Mouse (Mus musculus) neural tube, embryonic 11.5 days (tissue): ENCODE measurements around the gene Atf7ip. TPM values are rescaled to one million over a fixed set of nuclear protein-coding genes. Genes with fewer than 3 reads are reported as not detected.

Source experiments
- ATAC-seq: fragments of 200-750 bp; cut with Nextera tagmentation; 2 replicates; pipeline ENCODE4 v1.8.0; 2017; ENCODE audit warnings: moderate number of reproducible peaks, mild to moderate bottlenecking, moderate TSS enrichment, moderate library complexity; ENCODE audit not compliant: insufficient read depth, low FRiP score, low TSS enrichment
- DNase-seq: peaks from one replicate; pipeline ENCODE4 v3.0.0-alpha.2; 2015; ENCODE audit warnings: low spot score
- H3K27ac ChIP-seq: fragments of 300-500 bp; sonication (generic); 2 replicates; pipeline ENCODE4 v1.5.1; 2014; ENCODE audit warnings: low read depth, mild to moderate bottlenecking, low read length
- H3K27me3 ChIP-seq: fragments of 300-500 bp; sonication (generic); 2 replicates; pipeline ENCODE4 v1.6.1; 2014; ENCODE audit warnings: mild to moderate bottlenecking, low read length, mixed read lengths; ENCODE audit not compliant: control insufficient read depth, insufficient read depth
- H3K36me3 ChIP-seq: fragments of 300-500 bp; sonication (generic); 2 replicates; pipeline ENCODE4 v1.6.1; 2014; ENCODE audit warnings: mild to moderate bottlenecking, low read length, moderate library complexity, mixed read lengths; ENCODE audit not compliant: control insufficient read depth, insufficient read depth
- H3K4me1 ChIP-seq: fragments of 300-500 bp; sonication (generic); 2 replicates; pipeline ENCODE4 v1.6.1; 2014; ENCODE audit warnings: low read length, mixed read lengths; ENCODE audit not compliant: control insufficient read depth, insufficient read depth
- H3K4me2 ChIP-seq: fragments of 300-500 bp; sonication (generic); 2 replicates; pipeline ENCODE4 v1.6.1; 2014; ENCODE audit warnings: low read depth, mild to moderate bottlenecking, moderate library complexity
- H3K4me3 ChIP-seq: fragments of 300-500 bp; sonication (generic); 2 replicates; pipeline ENCODE4 v1.5.1; 2014; ENCODE audit warnings: low read depth, low read length
- H3K9ac ChIP-seq: fragments of 300-500 bp; sonication (generic); 2 replicates; pipeline ENCODE4 v1.6.1; 2014; ENCODE audit warnings: mild to moderate bottlenecking, low read length
- H3K9me3 ChIP-seq: fragments of 300-500 bp; sonication (generic); 2 replicates; pipeline ENCODE4 v1.6.1; 2016; ENCODE audit warnings: low read length; ENCODE audit not compliant: control insufficient read depth
- WGBS: fragments of 180-500 bp; shearing (Covaris S2); extraction: QIAGEN DNeasy Blood & Tissue Kit; methylation state at CpG from one replicate; pipeline ENCODE4 v1.1.7; 2014; 5-methylcytosine and 5-hydroxymethylcytosine counted together
- polyA plus RNA-seq: library from polyadenylated mRNA; unstranded; fragments of >200 nt; fragmentation: Nextera tagmentation; extraction: Ambion mirVana; gene quantifications from 2 replicates; pipeline ENCODE4 v1.2.1, GENCODE M21; 2014

The Atf7ip gene
- polyA plus RNA-seq, 1 experiment from 2014 or later, result 56.4 TPM

GRCm38 (mm10) chr6:136477878-136478277 is 28.1 kb upstream of the Atf7ip start:
- 81% methylated on average over 1 of the region's 1 CpGs for WGBS
- Histone ChIP-seq H3K4me3 (no peak overlapping the region), H3K27ac (no peak overlapping the region), H3K27me3 (no peaks in the 10 kb centered on the region), H3K9ac (no peak overlapping the region), H3K4me1 (no peaks in the 10 kb centered on the region), H3K9me3 (no peaks in the 10 kb centered on the region), H3K4me2 (no peak overlapping the region), H3K36me3 (no peaks in the 10 kb centered on the region)
- ATAC-seq, result no peak
- no peak for DNase-seq

GRCm38 (mm10) chr6:136483531-136483930 is 22.4 kb upstream of the Atf7ip start:
- Histone ChIP-seq H3K4me2 (no peak overlapping the region), H3K9me3 (no peaks in the 10 kb centered on the region), H3K4me3 (no peak overlapping the region), H3K9ac (no peak overlapping the region), H3K27ac (no peak overlapping the region), H3K4me1 (no peaks in the 10 kb centered on the region), H3K36me3 (no peaks in the 10 kb centered on the region), H3K27me3 (no peaks in the 10 kb centered on the region)
- ATAC-seq, result no peak
- DNase-seq, result no peak
- 81% methylated on average over 2 of the region's 2 CpGs for WGBS

- no peak for DNase-seq
- no peaks in the 10 kb centered on the region for H3K4me1 ChIP-seq
- H3K27ac ChIP-seq, result no peak overlapping the region
- 95% methylated on average over 3 of the region's 3 CpGs for WGBS
- H3K36me3 ChIP-seq, result no peaks in the 10 kb centered on the region
- no peaks in the 10 kb centered on the region for H3K27me3 ChIP-seq
- no peak for ATAC-seq
- H3K9ac ChIP-seq, result no peak overlapping the region
- no peak overlapping the region for H3K4me3 ChIP-seq
- no peak overlapping the region for H3K4me2 ChIP-seq
- no peaks in the 10 kb centered on the region for H3K9me3 ChIP-seq
Measured at GRCm38 (mm10) chr6:136484093-136484492, 21.9 kb upstream of the Atf7ip start.

DNA sequence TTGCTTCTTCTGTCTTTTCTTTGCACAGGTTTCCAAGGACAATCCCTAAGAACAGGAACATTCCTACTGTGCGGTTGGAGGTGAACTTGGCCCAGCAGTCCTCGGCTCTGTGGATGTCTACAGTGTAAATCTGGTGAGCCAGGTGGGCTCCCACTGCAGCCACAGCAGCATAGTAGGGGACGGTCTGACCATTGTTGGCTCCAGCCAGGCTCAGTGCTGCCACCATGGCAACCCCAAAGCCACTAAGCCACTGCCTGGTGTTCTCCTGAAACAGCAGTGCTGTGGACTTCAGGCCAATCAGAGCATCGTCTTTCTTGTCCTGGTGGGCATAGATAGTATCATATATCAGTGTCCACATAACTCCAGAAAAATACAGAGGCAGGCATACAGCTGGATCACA is 19.8 kb upstream of the Atf7ip start:
- DNase-seq, result no peak

GRCm38 (mm10) chr6:136486801-136487553 is 19.0 kb upstream of the Atf7ip start:
- Histone ChIP-seq H3K27me3 (no peaks in the 10 kb centered on the region), H3K4me3 (no peak overlapping the region), H3K27ac (no peak overlapping the region), H3K4me1 (no peaks in the 10 kb centered on the region), H3K9ac (peak overlapping the region; percentile 29), H3K4me2 (peak overlapping the region; percentile 35), H3K9me3 (no peaks in the 10 kb centered on the region), H3K36me3 (no peaks in the 10 kb centered on the region)
- ATAC-seq (peak; percentile 58; the same call in 1 of the 2 replicates), DNase-seq (no peak)
- 40% methylated on average over 35 of the region's 36 CpGs for WGBS

More for the DNA sequence above, 19.8 kb upstream of the Atf7ip start:
- WGBS, result 67% methylated on average over 4 of the region's 4 CpGs
- no peak overlapping the region for H3K9ac ChIP-seq
- no peaks in the 10 kb centered on the region for H3K27me3 ChIP-seq
- no peak overlapping the region for H3K27ac ChIP-seq
- no peak overlapping the region for H3K4me2 ChIP-seq
- H3K4me3 ChIP-seq, result no peak overlapping the region
- no peaks in the 10 kb centered on the region for H3K9me3 ChIP-seq
- H3K4me1 ChIP-seq, result no peaks in the 10 kb centered on the region
- no peak for ATAC-seq
- no peaks in the 10 kb centered on the region for H3K36me3 ChIP-seq

- H3K4me1 ChIP-seq, result no peaks in the 10 kb centered on the region
- no peak overlapping the region for H3K27ac ChIP-seq
- H3K9me3 ChIP-seq, result no peaks in the 10 kb centered on the region
- ATAC-seq (no peak), DNase-seq (no peak)
- no peak overlapping the region for H3K4me2 ChIP-seq
- 97% methylated on average over 1 of the region's 1 CpGs for WGBS
- H3K9ac ChIP-seq, result no peak overlapping the region
- no peak overlapping the region for H3K4me3 ChIP-seq
- H3K36me3 ChIP-seq, result no peaks in the 10 kb centered on the region
- no peaks in the 10 kb centered on the region for H3K27me3 ChIP-seq
Measured at GRCm38 (mm10) chr6:136487554-136487950, 18.4 kb upstream of the Atf7ip start.

DNA sequence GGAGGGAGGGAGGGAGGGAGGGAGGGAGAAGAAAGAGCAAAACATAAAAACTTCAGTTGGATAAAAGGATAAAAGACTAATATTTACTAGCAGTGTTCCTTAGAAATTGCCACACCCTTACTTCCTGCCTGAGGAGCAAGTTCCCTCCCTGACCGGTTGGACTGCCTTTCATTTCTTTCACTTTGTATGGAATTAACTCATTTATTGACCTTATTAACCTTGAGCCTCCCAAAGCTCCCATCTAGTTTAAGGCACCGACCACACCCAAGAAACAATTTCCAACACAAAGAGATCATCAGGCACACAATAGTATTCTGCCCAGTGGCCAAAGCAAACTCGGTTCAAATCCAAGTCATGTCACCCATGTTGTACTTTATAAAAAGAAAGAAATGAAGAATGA is 16.1 kb upstream of the Atf7ip start:
- H3K27me3 ChIP-seq, result no peaks in the 10 kb centered on the region
- no peak overlapping the region for H3K27ac ChIP-seq
- H3K9me3 ChIP-seq, result no peaks in the 10 kb centered on the region
- H3K4me2 ChIP-seq, result no peak overlapping the region
- WGBS, result 89% methylated on average over 3 of the region's 3 CpGs
- DNase-seq (no peak), ATAC-seq (no peak)
- no peaks in the 10 kb centered on the region for H3K36me3 ChIP-seq
- H3K4me1 ChIP-seq, result no peaks in the 10 kb centered on the region
- no peak overlapping the region for H3K9ac ChIP-seq
- no peak overlapping the region for H3K4me3 ChIP-seq

DNA sequence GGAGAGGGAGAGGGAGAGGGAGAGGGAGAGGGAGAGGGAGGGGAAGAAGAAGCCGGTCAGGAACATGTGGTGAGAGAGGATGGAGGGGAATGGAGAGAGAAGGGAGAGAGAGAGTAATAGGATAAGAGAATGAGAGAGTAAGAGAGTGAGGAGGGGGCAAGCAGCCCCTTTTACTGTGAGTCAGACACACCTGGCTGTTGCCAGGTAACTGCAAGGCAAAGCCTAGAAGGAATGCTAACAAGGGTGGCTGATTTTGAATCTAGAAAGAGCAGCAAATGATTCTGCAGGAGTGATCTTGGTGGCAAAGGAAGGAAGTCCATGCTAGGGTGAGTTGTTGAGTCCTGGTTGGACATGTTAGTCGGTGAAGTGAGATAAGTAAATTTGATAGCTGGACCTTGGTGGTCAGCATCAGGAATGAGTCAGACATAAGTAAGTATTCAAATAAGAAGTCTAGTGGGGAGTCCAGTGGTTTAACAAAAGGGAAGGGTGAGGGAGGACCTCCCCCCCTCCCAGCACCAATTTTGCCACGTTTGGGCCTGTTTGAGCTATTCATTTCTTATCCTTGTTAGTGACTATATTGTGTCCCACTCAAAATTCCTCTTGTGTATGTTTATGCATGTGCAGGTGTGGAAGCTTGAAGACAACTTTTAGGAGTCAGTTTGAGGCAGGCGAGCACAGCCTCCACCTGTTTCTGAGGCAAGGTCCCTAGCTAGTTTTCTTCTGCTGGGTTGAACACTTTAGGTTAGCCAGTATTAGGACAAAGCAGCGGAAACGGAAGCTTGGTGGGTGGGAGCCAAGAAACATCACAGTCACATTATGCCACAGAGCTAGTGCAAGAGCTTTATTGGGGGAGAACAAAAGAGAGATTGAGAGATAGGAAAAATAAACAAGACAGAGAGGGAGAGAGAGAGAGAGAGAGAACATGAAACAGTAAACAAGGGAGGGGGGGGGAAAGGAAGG is 15.2 kb upstream of the Atf7ip start:
- Histone ChIP-seq H3K9ac (no peak overlapping the region), H3K27ac (no peak overlapping the region), H3K4me2 (no peak overlapping the region), H3K27me3 (no peaks in the 10 kb centered on the region), H3K4me1 (no peaks in the 10 kb centered on the region), H3K4me3 (no peak overlapping the region), H3K36me3 (no peaks in the 10 kb centered on the region), H3K9me3 (no peaks in the 10 kb centered on the region)
- ATAC-seq (no peak), DNase-seq (no peak)
- WGBS, result 82% methylated on average over 6 of the region's 6 CpGs
